Mouse (Mus musculus): ENCODE measurements around the gene H2al1e. TPM values are rescaled to one million over a fixed set of nuclear protein-coding genes. Genes with fewer than 3 reads are reported as not detected.
A peak's percentile ranks its signal among the peaks of the same experiment; 100 is the strongest.
"Not testable (repeated sequence)": the region's sequence is repeated elsewhere in the genome, so short reads cannot be mapped to it uniquely, and the experiment has no call there.

Gene H2al1e
- polyA plus RNA-seq, 1 experiment, result not detected

- no peaks in the 10 kb centered on the region for H3K4me1 ChIP-seq (ENCODE audit: control insufficient read depth, insufficient read depth, low read length)
- H3K36me3 ChIP-seq (ENCODE audit: control insufficient read depth, insufficient read depth, low read length), result no peaks in the 10 kb centered on the region
- TF ChIP-seq CTCF (conservative IDR thresholded peaks at IDR 0.05; ENCODE audit: insufficient read depth, insufficient read length, low read depth, low read length) (no peak), POLR2A (IDR thresholded peaks at IDR 0.05; ENCODE audit: low read depth, low read length) (no peak)
- H3K4me3 ChIP-seq (ENCODE audit: insufficient read depth, low read depth, low read length), result no peak overlapping the region
- DNase-seq, result peak; percentile 3
- H3K27me3 ChIP-seq (replicated peaks; ENCODE audit: control insufficient read depth, insufficient read depth, low read length), result no peaks in the 10 kb centered on the region; the same call in 1 of the 2 replicates
- H3K27ac ChIP-seq (ENCODE audit: insufficient read depth, low read depth, low read length), result no peak overlapping the region
- 37% methylated on average over 14 of the region's 14 CpGs for WGBS
These were observed 23.3 kb upstream of the H2al1e start for GRCm38 (mm10) chrX:11288306-11288882.

- Histone ChIP-seq H3K4me1 (ENCODE audit: control insufficient read depth, insufficient read depth, low read length) (no peaks in the 10 kb centered on the region), H3K27me3 (replicated peaks; ENCODE audit: control insufficient read depth, insufficient read depth, low read length) (no peaks in the 10 kb centered on the region; the same call in 1 of the 2 replicates), H3K36me3 (ENCODE audit: control insufficient read depth, insufficient read depth, low read length) (no peaks in the 10 kb centered on the region), H3K27ac (ENCODE audit: insufficient read depth, low read depth, low read length) (no peak overlapping the region), H3K4me3 (ENCODE audit: insufficient read depth, low read depth, low read length) (no peak overlapping the region)
- no peak for TF ChIP-seq POLR2A (IDR thresholded peaks at IDR 0.05; ENCODE audit: low read depth, low read length)
- no peak for TF ChIP-seq CTCF (conservative IDR thresholded peaks at IDR 0.05; ENCODE audit: insufficient read depth, insufficient read length, low read depth, low read length)
- DNase-seq, result no peak
- 78% methylated on average over 4 of the region's 4 CpGs for WGBS
These were observed 22.5 kb upstream of the H2al1e start for GRCm38 (mm10) chrX:11289244-11289643.

GRCm38 (mm10) chrX:11298957-11299356 is 12.8 kb upstream of the H2al1e start, which contains the start of gene H2al1a:
Gene H2al1a, plus strand, starts transcription at chrX:11299257.
- H3K27me3 ChIP-seq (replicated peaks; ENCODE audit: control insufficient read depth, insufficient read depth, low read length); H3K4me3 ChIP-seq (ENCODE audit: insufficient read depth, low read depth, low read length); DNase-seq; H3K27ac ChIP-seq (ENCODE audit: insufficient read depth, low read depth, low read length); H3K36me3 ChIP-seq (ENCODE audit: control insufficient read depth, insufficient read depth, low read length); H3K4me1 ChIP-seq (ENCODE audit: control insufficient read depth, insufficient read depth, low read length): not testable (repeated sequence)
- no CpG with 5 or more reads among the region's 3 CpGs for whole genome bisulfite sequencing

GRCm38 (mm10) chrX:11302132-11302531 is 9.6 kb upstream of the H2al1e start, which contains the start of gene H2al1b:
Gene H2al1b, plus strand, starts transcription at chrX:11302432.
- H3K36me3 ChIP-seq (ENCODE audit: control insufficient read depth, insufficient read depth, low read length); H3K4me3 ChIP-seq (ENCODE audit: insufficient read depth, low read depth, low read length); H3K27ac ChIP-seq (ENCODE audit: insufficient read depth, low read depth, low read length); H3K4me1 ChIP-seq (ENCODE audit: control insufficient read depth, insufficient read depth, low read length); H3K27me3 ChIP-seq (replicated peaks; ENCODE audit: control insufficient read depth, insufficient read depth, low read length); DNase-seq: not testable (repeated sequence)
- 100% methylated on average over 1 of the region's 3 CpGs for WGBS

- 94% methylated on average over 2 of the region's 6 CpGs for WGBS
- H3K36me3 ChIP-seq (ENCODE audit: control insufficient read depth, insufficient read depth, low read length); H3K4me1 ChIP-seq (ENCODE audit: control insufficient read depth, insufficient read depth, low read length); H3K27ac ChIP-seq (ENCODE audit: insufficient read depth, low read depth, low read length); DNase-seq; H3K4me3 ChIP-seq (ENCODE audit: insufficient read depth, low read depth, low read length); H3K27me3 ChIP-seq (replicated peaks; ENCODE audit: control insufficient read depth, insufficient read depth, low read length): not testable (repeated sequence)
These were observed 6.4 kb upstream of the H2al1e start, which contains the start of gene H2al1c for GRCm38 (mm10) chrX:11305355-11305754. Gene H2al1c, plus strand, starts transcription at chrX:11305655.

DNA sequence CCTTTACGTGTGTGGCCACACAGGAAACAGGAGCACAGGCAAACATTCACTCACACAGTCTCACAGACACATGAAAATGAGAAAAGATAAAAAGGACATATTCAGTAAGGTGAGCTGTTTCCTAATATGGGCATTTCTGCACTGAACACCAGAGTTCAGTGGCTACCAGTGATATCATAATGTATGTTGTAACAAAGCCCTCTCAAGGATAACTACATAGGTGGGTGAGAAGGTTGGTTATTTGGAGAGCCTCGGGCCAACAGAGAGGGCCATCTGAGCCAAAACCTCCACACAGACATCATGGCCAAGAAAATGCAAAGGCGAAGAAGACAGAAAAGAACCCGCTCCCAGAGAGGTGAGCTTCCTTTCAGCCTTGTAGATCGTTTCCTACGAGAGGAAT is 3.2 kb upstream of the H2al1e start, which contains the start of gene H2al1d:
Gene H2al1d, plus strand, starts transcription at position 301 of the 400 bp plus-strand sequence.
- no CpG with 5 or more reads among the region's 6 CpGs for WGBS
- H3K4me3 ChIP-seq (ENCODE audit: insufficient read depth, low read depth, low read length), result not testable (repeated sequence)

DNA sequence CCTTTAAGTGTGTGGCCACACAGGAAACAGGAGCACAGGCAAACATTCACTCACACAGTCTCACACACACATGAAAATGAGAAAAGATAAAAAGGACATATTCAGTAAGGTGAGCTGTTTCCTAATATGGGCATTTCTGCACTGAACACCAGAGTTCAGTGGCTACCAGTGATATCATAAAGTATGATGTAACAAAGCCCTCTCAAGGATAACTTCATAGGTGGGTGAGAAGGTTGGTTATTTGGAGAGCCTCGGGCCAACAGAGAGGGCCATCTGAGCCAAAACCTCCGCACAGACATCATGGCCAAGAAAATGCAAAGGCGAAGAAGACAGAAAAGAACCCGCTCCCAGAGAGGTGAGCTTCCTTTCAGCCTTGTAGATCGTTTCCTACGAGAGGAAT is 3.1 kb downstream of the H2al1e start, which contains the start of gene H2al1f:
Gene H2al1f, plus strand, starts transcription at position 301 of the 400 bp plus-strand sequence.
- not testable (repeated sequence) for H3K4me1 ChIP-seq (ENCODE audit: control insufficient read depth, insufficient read depth, low read length); DNase-seq; H3K36me3 ChIP-seq (ENCODE audit: control insufficient read depth, insufficient read depth, low read length); H3K27ac ChIP-seq (ENCODE audit: insufficient read depth, low read depth, low read length); H3K4me3 ChIP-seq (ENCODE audit: insufficient read depth, low read depth, low read length); H3K27me3 ChIP-seq (replicated peaks; ENCODE audit: control insufficient read depth, insufficient read depth, low read length)
- WGBS, result no CpG with 5 or more reads among the region's 6 CpGs

More for the DNA sequence above, 3.2 kb upstream of the H2al1e start, which contains the start of gene H2al1d:
- not testable (repeated sequence) for H3K36me3 ChIP-seq (ENCODE audit: control insufficient read depth, insufficient read depth, low read length); DNase-seq; H3K27ac ChIP-seq (ENCODE audit: insufficient read depth, low read depth, low read length); H3K4me1 ChIP-seq (ENCODE audit: control insufficient read depth, insufficient read depth, low read length); H3K27me3 ChIP-seq (replicated peaks; ENCODE audit: control insufficient read depth, insufficient read depth, low read length)

- not testable (repeated sequence) for H3K4me3 ChIP-seq (ENCODE audit: insufficient read depth, low read depth, low read length); H3K27ac ChIP-seq (ENCODE audit: insufficient read depth, low read depth, low read length); H3K27me3 ChIP-seq (replicated peaks; ENCODE audit: control insufficient read depth, insufficient read depth, low read length); DNase-seq; H3K4me1 ChIP-seq (ENCODE audit: control insufficient read depth, insufficient read depth, low read length); H3K36me3 ChIP-seq (ENCODE audit: control insufficient read depth, insufficient read depth, low read length)
- WGBS, result no CpG with 5 or more reads among the region's 3 CpGs
These were observed 6.2 kb downstream of the H2al1e start, which contains the start of gene H2al1g for GRCm38 (mm10) chrX:11317956-11318355. Gene H2al1g, plus strand, starts transcription at chrX:11318256.

DNA sequence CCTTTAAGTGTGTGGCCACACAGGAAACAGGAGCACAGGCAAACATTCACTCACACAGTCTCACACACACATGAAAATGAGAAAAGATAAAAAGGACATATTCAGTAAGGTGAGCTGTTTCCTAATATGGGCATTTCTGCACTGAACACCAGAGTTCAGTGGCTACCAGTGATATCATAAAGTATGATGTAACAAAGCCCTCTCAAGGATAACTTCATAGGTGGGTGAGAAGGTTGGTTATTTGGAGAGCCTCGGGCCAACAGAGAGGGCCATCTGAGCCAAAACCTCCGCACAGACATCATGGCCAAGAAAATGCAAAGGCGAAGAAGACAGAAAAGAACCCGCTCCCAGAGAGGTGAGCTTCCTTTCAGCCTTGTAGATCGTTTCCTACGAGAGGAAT is 9.5 kb downstream of the H2al1e start, which contains the start of gene H2al1h:
Gene H2al1h, plus strand, starts transcription at position 301 of the 400 bp plus-strand sequence.
- H3K4me3 ChIP-seq (ENCODE audit: insufficient read depth, low read depth, low read length); H3K36me3 ChIP-seq (ENCODE audit: control insufficient read depth, insufficient read depth, low read length); H3K27ac ChIP-seq (ENCODE audit: insufficient read depth, low read depth, low read length); DNase-seq; H3K27me3 ChIP-seq (replicated peaks; ENCODE audit: control insufficient read depth, insufficient read depth, low read length); H3K4me1 ChIP-seq (ENCODE audit: control insufficient read depth, insufficient read depth, low read length): not testable (repeated sequence)
- WGBS, result no CpG with 5 or more reads among the region's 6 CpGs

DNA sequence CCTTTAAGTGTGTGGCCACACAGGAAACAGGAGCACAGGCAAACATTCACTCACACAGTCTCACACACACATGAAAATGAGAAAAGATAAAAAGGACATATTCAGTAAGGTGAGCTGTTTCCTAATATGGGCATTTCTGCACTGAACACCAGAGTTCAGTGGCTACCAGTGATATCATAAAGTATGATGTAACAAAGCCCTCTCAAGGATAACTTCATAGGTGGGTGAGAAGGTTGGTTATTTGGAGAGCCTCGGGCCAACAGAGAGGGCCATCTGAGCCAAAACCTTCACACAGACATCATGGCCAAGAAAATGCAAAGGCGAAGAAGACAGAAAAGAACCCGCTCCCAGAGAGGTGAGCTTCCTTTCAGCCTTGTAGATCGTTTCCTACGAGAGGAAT is 12.6 kb downstream of the H2al1e start, which contains the start of gene H2al1i:
Gene H2al1i, plus strand, starts transcription at position 301 of the 400 bp plus-strand sequence.
- not testable (repeated sequence) for H3K4me1 ChIP-seq (ENCODE audit: control insufficient read depth, insufficient read depth, low read length); H3K4me3 ChIP-seq (ENCODE audit: insufficient read depth, low read depth, low read length); DNase-seq; H3K27me3 ChIP-seq (replicated peaks; ENCODE audit: control insufficient read depth, insufficient read depth, low read length); H3K27ac ChIP-seq (ENCODE audit: insufficient read depth, low read depth, low read length); H3K36me3 ChIP-seq (ENCODE audit: control insufficient read depth, insufficient read depth, low read length)
- 86% methylated on average over 2 of the region's 5 CpGs for WGBS

GRCm38 (mm10) chrX:11327522-11327921 is 15.8 kb downstream of the H2al1e start, which contains the start of gene H2al1j:
Gene H2al1j, plus strand, starts transcription at chrX:11327822.
- H3K27ac ChIP-seq (ENCODE audit: insufficient read depth, low read depth, low read length); H3K27me3 ChIP-seq (replicated peaks; ENCODE audit: control insufficient read depth, insufficient read depth, low read length); H3K4me1 ChIP-seq (ENCODE audit: control insufficient read depth, insufficient read depth, low read length); H3K4me3 ChIP-seq (ENCODE audit: insufficient read depth, low read depth, low read length); H3K36me3 ChIP-seq (ENCODE audit: control insufficient read depth, insufficient read depth, low read length); DNase-seq: not testable (repeated sequence)
- 93% methylated on average over 2 of the region's 2 CpGs for WGBS

Measured in kidney, adult 2 months (tissue).